In genomic region chr13:49247232-49247739, GRCm38 (mm10) we compare ENCODE assay signal across 8 mouse cellular contexts. TPM values are rescaled to one million over a fixed set of nuclear protein-coding genes. Genes with fewer than 3 reads are reported as not detected.
A peak's percentile ranks its signal among the peaks of the same experiment; 100 is the strongest.
DNase-seq lines count a peak whose midpoint lies in the region; ATAC-seq lines count a peak whose summit lies in the region.

No protein-coding gene starts in this region.

- no peak for ATAC-seq in embryonic facial prominence, embryonic 12.5 days (ENCODE audit: insufficient number of reproducible peaks, insufficient read depth, low FRiP score, low TSS enrichment)
- ATAC-seq in kidney, embryonic 14.5 days (ENCODE audit: low FRiP score, low TSS enrichment): no peak; the same call in 1 of the 2 replicates

- no peak overlapping the region for H3K27ac ChIP-seq in embryonic facial prominence, embryonic 12.5 days
- no peak overlapping the region for H3K27ac ChIP-seq in kidney, embryonic 14.5 days (ENCODE audit: low read depth, low read length)

- H3K4me1 ChIP-seq in embryonic facial prominence, embryonic 12.5 days: peaks cover 12% of the 10 kb centered on the region
- peaks cover 12% of the 10 kb centered on the region; the same call in 1 of the 2 replicates for H3K4me1 ChIP-seq in kidney, embryonic 14.5 days (ENCODE audit: control insufficient read depth, insufficient read depth, low read length)

- H3K27me3 ChIP-seq in embryonic facial prominence, embryonic 12.5 days: peaks cover 41% of the 10 kb centered on the region
- peaks cover 24% of the 10 kb centered on the region for H3K27me3 ChIP-seq in kidney, embryonic 14.5 days (ENCODE audit: control insufficient read depth, insufficient read depth, low read length)

- peak overlapping the region; percentile 38; the same call in 1 of the 2 replicates for H3K9ac ChIP-seq in embryonic facial prominence, embryonic 12.5 days
- H3K9ac ChIP-seq in kidney, embryonic 14.5 days (ENCODE audit: low read depth, low read length): peak overlapping the region; percentile 38; the same call in 1 of the 2 replicates

- no peaks in the 10 kb centered on the region for H3K9me3 ChIP-seq in embryonic facial prominence, embryonic 12.5 days
- no peaks in the 10 kb centered on the region for H3K9me3 ChIP-seq in kidney, embryonic 14.5 days (ENCODE audit: control insufficient read depth, low read length)

- 32% methylated on average over 12 of the region's 12 CpGs for WGBS in embryonic facial prominence, embryonic 12.5 days
- WGBS in kidney, embryonic 14.5 days: 35% methylated on average over 12 of the region's 12 CpGs

- H3K4me3 ChIP-seq in embryonic facial prominence, embryonic 12.5 days: peak overlapping the region; percentile 48
- peak overlapping the region; percentile 47 for H3K4me3 ChIP-seq in kidney, embryonic 14.5 days (ENCODE audit: low read length)

- DNase-seq in kidney, adult 18-20 months: peak; percentile 47
- DNase-seq in kidney, postnatal 10 days: no peak
- peak; percentile 57 for DNase-seq in naive thymus-derived CD4-positive, alpha-beta T cell, adult 2 months (ENCODE audit: low read depth)
- no peak for DNase-seq in urinary bladder, postnatal 25 days (ENCODE audit: low spot score)
- no peak for DNase-seq in gastrocnemius, postnatal 25 days
- no peak for DNase-seq in thymus, postnatal 10 days (ENCODE audit: low spot score in 2 of 2)

- peak overlapping the region; percentile 80 for H3K4me2 ChIP-seq in embryonic facial prominence, embryonic 12.5 days (replicated peaks)
- H3K4me2 ChIP-seq in kidney, embryonic 14.5 days (replicated peaks; ENCODE audit: low read depth, low read length): peak overlapping the region; percentile 68

- no peaks in the 10 kb centered on the region for H3K36me3 ChIP-seq in embryonic facial prominence, embryonic 12.5 days
- H3K36me3 ChIP-seq in kidney, embryonic 14.5 days (ENCODE audit: control insufficient read depth, insufficient read depth, low read length): no peaks in the 10 kb centered on the region

RNA-seq across cellular contexts. Expression of gene Susd3, which starts 1.2 kb away (rescaled TPM):
- polyA plus RNA-seq in embryonic facial prominence, embryonic 12.5 days (2016; fragmentation: Nextera tagmentation; extraction: Ambion mirVana): 1.2 and 1.8 TPM in 2 replicates
- 8.5 and 12.6 TPM in 2 replicates for polyA plus RNA-seq in kidney, embryonic 14.5 days (2014; fragmentation: Nextera tagmentation; extraction: Ambion mirVana)
- under 1 TPM in 1 of 2 experiments, not detected in 1; 0.26 TPM for total RNA-seq in gastrocnemius, postnatal 25 days (2021)

RNA-seq across cellular contexts. Expression of gene Card19, which starts 31.4 kb away (rescaled TPM):
- 50.3 and 55.7 TPM in 2 replicates for polyA plus RNA-seq in embryonic facial prominence, embryonic 12.5 days (2016; fragmentation: Nextera tagmentation; extraction: Ambion mirVana)
- 33.3 and 39.9 TPM in 2 replicates for polyA plus RNA-seq in kidney, embryonic 14.5 days (2014; fragmentation: Nextera tagmentation; extraction: Ambion mirVana)
- 100 to 1,000 TPM in 1 of 2 experiments, 10 to 100 TPM in 1; 93.6 to 118 TPM for total RNA-seq in gastrocnemius, postnatal 25 days (2021)

Comparison
In these comparisons a context has a peak if more than half of its experiments do, and no peak if none do; other contexts are left out.
1. DNase-seq: peak in kidney, adult 18-20 months (single experiment) and naive thymus-derived CD4-positive, alpha-beta T cell, adult 2 months (single experiment); none in kidney, postnatal 10 days (single experiment), urinary bladder, postnatal 25 days (single experiment), gastrocnemius, postnatal 25 days (single experiment) and thymus, postnatal 10 days (0 of 2).